Comparison of ENCODE assay signal across 12 mouse cellular contexts in genomic region chr4:53595246-53596062, GRCm38 (mm10). TPM values are rescaled to one million over a fixed set of nuclear protein-coding genes. Genes with fewer than 3 reads are reported as not detected.
DNase-seq lines count a peak whose midpoint lies in the region; ATAC-seq and TF ChIP-seq lines count a peak whose summit lies in the region.
"Had no signal": no experiment of that assay in that cellular context is flagged by ENCODE, and none has a peak within 500 bp of the region (broad histone marks: within the 10 kb centered on the region; RNA-seq: fewer than 3 reads in every experiment).

No protein-coding gene starts in this region.

- no peak overlapping the region for H3K9ac ChIP-seq in intestine, embryonic 16.5 days (ENCODE audit: low read depth, low read length)
- H3K9ac ChIP-seq in liver, postnatal 0 days (replicated peaks), result peak overlapping the region; percentile 32; the same call in 1 of the 2 replicates

- no peaks in the 10 kb centered on the region for H3K27me3 ChIP-seq in kidney, adult 2 months (replicated peaks; ENCODE audit: control insufficient read depth, insufficient read depth, low read length)
- H3K27me3 ChIP-seq in intestine, embryonic 16.5 days (replicated peaks; ENCODE audit: control insufficient read depth, insufficient read depth, low read length), result no peaks in the 10 kb centered on the region
- H3K27me3 ChIP-seq in liver, postnatal 0 days (ENCODE audit: insufficient read depth, low read length), result no peaks in the 10 kb centered on the region
- H3K27me3 ChIP-seq in thymus, adult 2 months (ENCODE audit: control insufficient read depth, insufficient read depth, low read length), result no peaks in the 10 kb centered on the region

- no peak overlapping the region for H3K4me3 ChIP-seq in kidney, adult 2 months (ENCODE audit: insufficient read depth, low read depth, low read length)
- H3K4me3 ChIP-seq in intestine, embryonic 16.5 days (ENCODE audit: low read length), result 0 out of 2 replicates have a peak overlapping the region, but pooled peaks have one; percentile 12
- H3K4me3 ChIP-seq in liver, postnatal 0 days (ENCODE audit: low read depth, low read length), result peak overlapping the region; percentile 15; the same call in 1 of the 2 replicates
- no peak overlapping the region for H3K4me3 ChIP-seq in thymus, adult 2 months (ENCODE audit: control insufficient read depth, insufficient read depth, low read length)
- H3K4me3 ChIP-seq: embryonic facial prominence, embryonic 10.5 days; heart, embryonic 10.5 days had no signal

- H3K9me3 ChIP-seq in intestine, embryonic 16.5 days (ENCODE audit: control insufficient read depth, low read length), result no peaks in the 10 kb centered on the region
- no peaks in the 10 kb centered on the region for H3K9me3 ChIP-seq in liver, postnatal 0 days (ENCODE audit: low read length)
- H3K9me3 ChIP-seq: embryonic facial prominence, embryonic 10.5 days; heart, embryonic 10.5 days had no signal

- no peak overlapping the region for H3K27ac ChIP-seq in kidney, adult 2 months (ENCODE audit: insufficient read depth, low read depth, low read length)
- H3K27ac ChIP-seq in intestine, embryonic 16.5 days (ENCODE audit: low read length), result peak overlapping the region; percentile 89
- peak overlapping the region; percentile 85 for H3K27ac ChIP-seq in liver, postnatal 0 days (ENCODE audit: low read depth)
- H3K27ac ChIP-seq in thymus, adult 2 months (ENCODE audit: control insufficient read depth, insufficient read depth, low read length), result no peak overlapping the region
- H3K27ac ChIP-seq: embryonic facial prominence, embryonic 10.5 days; heart, embryonic 10.5 days had no signal

- DNase-seq in kidney, adult 2 months, result peak; percentile 67
- no peak for DNase-seq in kidney, postnatal 25 days
- peak; percentile 52 for DNase-seq in brain, embryonic 14.5 days (ENCODE audit: low read depth)
- DNase-seq in liver, postnatal 0 days, result peak; percentile 63
- no peak for DNase-seq in thymus, postnatal 10 days (ENCODE audit: low spot score in 2 of 2)
- no peak for DNase-seq in right cerebral cortex, adult 18-20 months
- DNase-seq in thymus, adult 2 months, result no peak
- DNase-seq: cerebellum, adult 2 months had no signal

- TF ChIP-seq POLR2A in kidney, adult 2 months (IDR thresholded peaks at IDR 0.05; ENCODE audit: low read depth, low read length), result no peak
- TF ChIP-seq POLR2A in brain, embryonic 14.5 days (IDR thresholded peaks at IDR 0.05; ENCODE audit: borderline replicate concordance, extremely low read depth, insufficient read depth, insufficient read length, poor library complexity, severe bottlenecking), result no peak
- TF ChIP-seq POLR2A in thymus, adult 2 months (IDR thresholded peaks at IDR 0.05; ENCODE audit: control insufficient read depth, extremely low read depth, insufficient read depth, low read length, poor library complexity), result no peak

- H3K36me3 ChIP-seq in kidney, adult 2 months (ENCODE audit: control insufficient read depth, insufficient read depth, low read length), result no peaks in the 10 kb centered on the region
- H3K36me3 ChIP-seq in intestine, embryonic 16.5 days (ENCODE audit: control insufficient read depth, insufficient read depth, low read length), result no peaks in the 10 kb centered on the region
- no peaks in the 10 kb centered on the region for H3K36me3 ChIP-seq in liver, postnatal 0 days (replicated peaks; ENCODE audit: insufficient read depth, low read length)
- no peaks in the 10 kb centered on the region for H3K36me3 ChIP-seq in thymus, adult 2 months (ENCODE audit: control insufficient read depth, insufficient read depth, low read length)
- H3K36me3 ChIP-seq: embryonic facial prominence, embryonic 10.5 days; heart, embryonic 10.5 days had no signal

- no peak for TF ChIP-seq CTCF in kidney, adult 2 months (conservative IDR thresholded peaks at IDR 0.05; ENCODE audit: insufficient read depth, insufficient read length, low read depth, low read length)
- TF ChIP-seq CTCF in brain, embryonic 14.5 days (IDR thresholded peaks at IDR 0.05; ENCODE audit: borderline replicate concordance, extremely low read depth, insufficient read depth, insufficient read length), result no peak
- no peak for TF ChIP-seq CTCF in liver, postnatal 0 days (IDR thresholded peaks at IDR 0.05; ENCODE audit: low read depth)
- no peak for TF ChIP-seq CTCF in thymus, adult 2 months (IDR thresholded peaks at IDR 0.05; ENCODE audit: borderline replicate concordance, control insufficient read depth, extremely low read depth, insufficient read depth, low read length, poor library complexity)

- peaks cover 13% of the 10 kb centered on the region; the same call in 1 of the 2 replicates for H3K4me1 ChIP-seq in kidney, adult 2 months (ENCODE audit: control insufficient read depth, insufficient read depth, low read length)
- H3K4me1 ChIP-seq in intestine, embryonic 16.5 days (ENCODE audit: control insufficient read depth, insufficient read depth, low read length), result peaks cover 11% of the 10 kb centered on the region; the same call in 1 of the 2 replicates
- H3K4me1 ChIP-seq in liver, postnatal 0 days (ENCODE audit: insufficient read depth), result peaks cover 14% of the 10 kb centered on the region
- no peaks in the 10 kb centered on the region for H3K4me1 ChIP-seq in thymus, adult 2 months (replicated peaks; ENCODE audit: control insufficient read depth, insufficient read depth, low read length)

- peak overlapping the region; percentile 13; the same call in 1 of the 2 replicates for H3K4me2 ChIP-seq in intestine, embryonic 16.5 days (ENCODE audit: low read depth, low read length)
- peak overlapping the region; percentile 59 for H3K4me2 ChIP-seq in liver, postnatal 0 days (ENCODE audit: low read depth, low read length)

- ATAC-seq in intestine, embryonic 16.5 days, result peak; percentile 94
- peak; percentile 93 for ATAC-seq in liver, postnatal 0 days
- ATAC-seq: CD4-positive, CD25-positive, alpha-beta regulatory T cell, adult 4 months had no signal

- TF ChIP-seq EP300 in liver, postnatal 0 days (IDR thresholded peaks at IDR 0.05; ENCODE audit: low read depth), result 0 out of 2 replicates have a peak, but pooled peaks have one; percentile 24

- WGBS in kidney, adult 2 months, result 60% methylated on average over 12 of the region's 12 CpGs
- WGBS in intestine, embryonic 16.5 days, result 56% methylated on average over 12 of the region's 12 CpGs
- 46% methylated on average over 12 of the region's 12 CpGs for WGBS in liver, postnatal 0 days (ENCODE audit: insufficient replicate concordance)
- WGBS in thymus, adult 2 months, result 94% methylated on average over 12 of the region's 12 CpGs

RNA-seq across cellular contexts. Expression of gene Fsd1l, which starts 35.8 kb away (rescaled TPM):
- polyA plus RNA-seq in kidney, adult 2 months (2012; rRNA removed), result 0.53 and 0.55 TPM in 2 replicates
- polyA plus RNA-seq in brain, embryonic 14.5 days (2012; rRNA removed), result 24.9 and 27.1 TPM in 2 replicates
- polyA plus RNA-seq in intestine, embryonic 16.5 days (2015; fragmentation: Nextera tagmentation; extraction: Ambion mirVana), result 9.2 and 12.4 TPM in 2 replicates
- 0.96 and 0.97 TPM in 2 replicates for polyA plus RNA-seq in liver, postnatal 0 days (2015; fragmentation: Nextera tagmentation; extraction: Ambion mirVana)
- 0.11 and 0.31 TPM in 2 replicates for polyA plus RNA-seq in thymus, adult 2 months (2012; rRNA removed)

Comparison
In these comparisons a context has a peak if more than half of its experiments do, and no peak if none do; other contexts are left out.
1. DNase-seq: peak in kidney, adult 2 months (single experiment), brain, embryonic 14.5 days (single experiment) and liver, postnatal 0 days (single experiment); none in kidney, postnatal 25 days (0 of 2), thymus, postnatal 10 days (0 of 2), right cerebral cortex, adult 18-20 months (single experiment) and thymus, adult 2 months (single experiment).
2. H3K27ac ChIP-seq: peak in intestine, embryonic 16.5 days (single experiment) and liver, postnatal 0 days (single experiment); none in kidney, adult 2 months (single experiment) and thymus, adult 2 months (single experiment).
3. H3K4me3 ChIP-seq: peak in intestine, embryonic 16.5 days (single experiment) and liver, postnatal 0 days (single experiment); none in kidney, adult 2 months (single experiment) and thymus, adult 2 months (single experiment).